Mouse (Mus musculus) gastrocnemius, adult 18-20 months (tissue): ENCODE measurements around the gene Baat. TPM values are rescaled to one million over a fixed set of nuclear protein-coding genes. Genes with fewer than 3 reads are reported as not detected.
"Not testable (repeated sequence)": the region's sequence is repeated elsewhere in the genome, so short reads cannot be mapped to it uniquely, and the experiment has no call there.

Experiments
- DNase-seq: peaks from one replicate; pipeline ENCODE4 v3.0.0; 2021; ENCODE audit warnings: low spot score
- total RNA-seq, 2 experiments: library from RNA; stranded (reverse); gene quantifications; 2 replicates each; pipeline ENCODE4 v1.2.3; 2021

The Baat gene
- total RNA-seq, 2 experiments from 2014 or later: 0.11 to 0.21 TPM

- DNase-seq: no peak
Observed at GRCm38 (mm10) chr4:49485442-49485841, 20.9 kb downstream of the Baat start.

- no peak for DNase-seq
Observed at GRCm38 (mm10) chr4:49480896-49481295, 25.5 kb downstream of the Baat start.

- no peak for DNase-seq
Observed at GRCm38 (mm10) chr4:49480104-49480760, 26.1 kb downstream of the Baat start.

- not testable (repeated sequence) for DNase-seq
Observed at GRCm38 (mm10) chr4:49479035-49479434, 27.3 kb downstream of the Baat start.

GRCm38 (mm10) chr4:49478118-49478877 is 28.1 kb downstream of the Baat start:
- no peak for DNase-seq

GRCm38 (mm10) chr4:49474583-49474982 is 31.8 kb downstream of the Baat start:
- no peak for DNase-seq

- DNase-seq: no peak
Observed at GRCm38 (mm10) chr4:49473435-49474100, 32.8 kb downstream of the Baat start, which contains the start of gene Acnat1. Acnat1 (minus strand) TSS chr4:49473912.

- DNase-seq: no peak
Observed at GRCm38 (mm10) chr4:49469435-49470151, 36.8 kb downstream of the Baat start.

- no peak for DNase-seq
Observed at GRCm38 (mm10) chr4:49467360-49467759, 39.0 kb downstream of the Baat start.

- no peak for DNase-seq
Observed at GRCm38 (mm10) chr4:49456171-49456570, 50.2 kb downstream of the Baat start.

- DNase-seq: no peak
Observed at GRCm38 (mm10) chr4:49451848-49452551, 54.4 kb downstream of the Baat start.

GRCm38 (mm10) chr4:49451133-49451847 is 55.1 kb downstream of the Baat start:
- not testable (repeated sequence) for DNase-seq

Other genes with a start within 250 kb of the Baat start
- under 1 TPM in 1 of 2 experiments, not detected in 1; 0.16 TPM for gene Acnat2, start 98.4 kb downstream of the Baat start, total RNA-seq
- not detected for gene Acnat1, start 32.6 kb downstream of the Baat start, total RNA-seq
- 10 to 100 TPM; 29.8 to 31.2 TPM for gene Mrpl50, start 14.5 kb upstream of the Baat start, total RNA-seq
- 1 to 10 TPM; 3.0 to 4.6 TPM for gene Zfp189, start 14.6 kb upstream of the Baat start, total RNA-seq
- 1 to 10 TPM in 1 of 2 experiments, under 1 TPM in 1; 0.62 to 1.4 TPM for gene Aldob, start 43.0 kb upstream of the Baat start, total RNA-seq
- 10 to 100 TPM; 26.1 to 29.1 TPM for gene Tmem246, start 91.3 kb upstream of the Baat start, total RNA-seq
- 10 to 100 TPM; 25.9 to 28.0 TPM for gene Rnf20, start 125.4 kb upstream of the Baat start, total RNA-seq
- not detected for gene Ppp3r2, start 175.5 kb upstream of the Baat start, total RNA-seq